Mouse (Mus musculus) testis, adult 2 months (tissue): Measurements from ENCODE around the gene Ankrd54.

Experiments used
- CTCF ChIP-seq: fragments of 200-500 bp; IDR thresholded peaks from 2 replicates; pipeline ENCODE4 v1.5.1; 2012; ENCODE audit warnings: low read depth, mild to moderate bottlenecking, inconsistent platforms, low read length, moderate library complexity; ENCODE audit not compliant: control insufficient read depth, insufficient read depth, insufficient replicate concordance
- POLR2A ChIP-seq: fragments of 200-500 bp; IDR thresholded peaks from 2 replicates; pipeline ENCODE4 v1.6.1; 2012; ENCODE audit warnings: low read depth, mild to moderate bottlenecking, inconsistent platforms, low read length, moderate library complexity; ENCODE audit not compliant: control insufficient read depth

DNA sequence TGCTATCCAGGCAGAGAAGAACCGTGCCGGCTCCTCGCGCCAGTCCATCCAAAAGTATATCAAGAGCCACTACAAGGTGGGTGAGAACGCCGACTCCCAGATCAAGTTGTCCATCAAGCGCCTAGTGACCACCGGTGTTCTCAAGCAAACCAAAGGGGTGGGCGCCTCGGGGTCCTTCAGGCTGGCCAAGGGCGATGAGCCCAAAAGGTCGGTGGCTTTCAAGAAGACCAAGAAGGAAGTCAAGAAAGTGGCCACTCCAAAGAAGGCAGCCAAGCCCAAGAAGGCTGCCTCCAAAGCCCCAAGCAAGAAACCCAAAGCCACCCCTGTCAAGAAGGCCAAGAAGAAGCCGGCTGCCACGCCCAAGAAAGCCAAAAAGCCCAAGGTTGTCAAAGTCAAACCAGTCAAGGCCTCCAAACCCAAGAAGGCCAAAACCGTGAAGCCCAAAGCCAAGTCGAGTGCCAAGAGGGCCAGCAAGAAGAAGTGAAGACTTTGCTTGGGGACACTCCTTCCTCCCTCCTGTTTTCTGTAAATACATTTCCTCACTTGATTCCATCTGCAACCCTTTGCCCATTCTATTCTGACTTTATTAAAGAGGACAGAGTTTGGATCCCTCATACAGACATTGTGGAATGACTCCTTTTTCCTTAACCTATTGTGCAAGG is 33.7 kb downstream of the Ankrd54 start:
- TF ChIP-seq CTCF (no peak), POLR2A (no peak)
